Mouse (Mus musculus): Measurements from ENCODE around the gene Phgr1. TPM values are rescaled to one million over a fixed set of nuclear protein-coding genes. Genes with fewer than 3 reads are reported as not detected.

The Phgr1 gene
- polyA plus RNA-seq, 1 experiment from 2014 or later = not detected

DNA sequence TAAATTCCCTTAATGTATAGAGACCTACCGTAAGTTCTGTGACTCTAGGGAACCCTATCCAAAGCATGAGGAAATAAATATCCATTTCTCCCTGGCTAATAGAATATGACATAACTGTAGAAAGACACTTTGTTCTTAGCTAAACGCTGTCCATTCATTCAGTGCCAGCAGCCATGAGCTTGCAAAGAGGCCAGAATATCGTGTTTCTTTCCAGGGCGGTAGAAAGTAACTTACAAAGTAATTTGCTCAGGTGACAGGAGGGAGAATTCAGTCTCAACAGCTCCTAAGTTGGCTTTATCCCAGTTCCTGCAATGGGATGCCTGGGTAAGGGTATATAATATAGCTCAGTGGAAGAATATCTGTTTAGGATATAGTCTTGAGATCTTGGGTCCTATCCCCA is 51.8 kb downstream of the Phgr1 start:
- WGBS = 92% methylated on average over 4 of the region's 4 CpGs
- no peak overlapping the region for H3K27ac ChIP-seq (ENCODE audit: low read depth, low read length)
- no peak overlapping the region for H3K4me3 ChIP-seq (ENCODE audit: low read depth, low read length)
- no peaks in the 10 kb centered on the region for H3K4me1 ChIP-seq (ENCODE audit: control insufficient read depth, insufficient read depth, low read length)
- H3K27me3 ChIP-seq (ENCODE audit: control insufficient read depth, insufficient read depth, low read length) = no peaks in the 10 kb centered on the region
- H3K9me3 ChIP-seq (ENCODE audit: control insufficient read depth, low read length) = no peaks in the 10 kb centered on the region
- no peaks in the 10 kb centered on the region for H3K36me3 ChIP-seq (ENCODE audit: control insufficient read depth, insufficient read depth, low read length)
- no peak overlapping the region for H3K9ac ChIP-seq (replicated peaks; ENCODE audit: low read depth, low read length)
- ATAC-seq (ENCODE audit: low read depth) = no peak
- no peak overlapping the region for H3K4me2 ChIP-seq (ENCODE audit: low read depth, low read length)

Other genes starting within 250 kb of the Phgr1 start
- 0.99 and 2.2 TPM in 2 replicates for gene Bmf, start 223.1 kb upstream of the Phgr1 start, polyA plus RNA-seq (2014; fragmentation: Nextera tagmentation; extraction: Ambion mirVana)
- gene Bub1b, start 174.6 kb upstream of the Phgr1 start, polyA plus RNA-seq (2014; fragmentation: Nextera tagmentation; extraction: Ambion mirVana) = 4.3 and 8.8 TPM in 2 replicates
- gene Pak6, start 109.5 kb upstream of the Phgr1 start, polyA plus RNA-seq (2014; fragmentation: Nextera tagmentation; extraction: Ambion mirVana) = 29.4 and 39.1 TPM in 2 replicates
- gene Ankrd63, start 68.8 kb upstream of the Phgr1 start, polyA plus RNA-seq (2014; fragmentation: Nextera tagmentation; extraction: Ambion mirVana) = not detected in 2 replicates
- gene Plcb2, start 44.3 kb upstream of the Phgr1 start, polyA plus RNA-seq (2014; fragmentation: Nextera tagmentation; extraction: Ambion mirVana) = 0.57 and 0.88 TPM in 2 replicates
- gene Inafm2, start 27.0 kb upstream of the Phgr1 start, polyA plus RNA-seq (2014; fragmentation: Nextera tagmentation; extraction: Ambion mirVana) = 29.4 and 32.3 TPM in 2 replicates
- gene Ccdc9b, start 10.1 kb upstream of the Phgr1 start, polyA plus RNA-seq (2014; fragmentation: Nextera tagmentation; extraction: Ambion mirVana) = 0.60 and 0.64 TPM in 2 replicates
- gene Disp2, start 7.0 kb downstream of the Phgr1 start, polyA plus RNA-seq (2014; fragmentation: Nextera tagmentation; extraction: Ambion mirVana) = 59.4 and 66.8 TPM in 2 replicates
- gene Knstrn, start 41.2 kb downstream of the Phgr1 start, polyA plus RNA-seq (2014; fragmentation: Nextera tagmentation; extraction: Ambion mirVana) = 7.2 and 11.5 TPM in 2 replicates
- gene Ivd, start 89.2 kb downstream of the Phgr1 start, polyA plus RNA-seq (2014; fragmentation: Nextera tagmentation; extraction: Ambion mirVana) = 37.7 and 41.2 TPM in 2 replicates
- gene Bahd1, start 127.6 kb downstream of the Phgr1 start, polyA plus RNA-seq (2014; fragmentation: Nextera tagmentation; extraction: Ambion mirVana) = 1.8 and 2.2 TPM in 2 replicates
- 3.5 and 8.5 TPM in 2 replicates for gene Chst14, start 153.7 kb downstream of the Phgr1 start, polyA plus RNA-seq (2014; fragmentation: Nextera tagmentation; extraction: Ambion mirVana)